Mouse (Mus musculus) kidney, postnatal 14 days (tissue): ENCODE measurements around the gene Hbq1b.

Experiments
- DNase-seq: peaks from one replicate; pipeline ENCODE4 v3.0.0; 2022; ENCODE audit warnings: mixed read lengths

The Hbq1b gene

GRCm38 (mm10) chr11:32286695-32287492, at the start of gene Hbq1b:
Gene Hbq1b, plus strand, starts transcription at chr11:32286965.
- DNase-seq, result peak; percentile 84

GRCm38 (mm10) chr11:32237411-32237795, 49.4 kb upstream of the Hbq1b start:
- no peak for DNase-seq

GRCm38 (mm10) chr11:32238093-32238860, 48.5 kb upstream of the Hbq1b start:
- peak; percentile 83 for DNase-seq

GRCm38 (mm10) chr11:32241391-32241790, 45.4 kb upstream of the Hbq1b start:
- DNase-seq, result peak; percentile 25

GRCm38 (mm10) chr11:32242209-32242608, 44.6 kb upstream of the Hbq1b start:
- no peak for DNase-seq

- peak; percentile 54 for DNase-seq
Observed at GRCm38 (mm10) chr11:32243205-32243955, 43.4 kb upstream of the Hbq1b start.

- DNase-seq, result no peak
Observed at GRCm38 (mm10) chr11:32244064-32244463, 42.7 kb upstream of the Hbq1b start.

- DNase-seq, result no peak
Observed at GRCm38 (mm10) chr11:32244617-32245016, 42.1 kb upstream of the Hbq1b start.

- no peak for DNase-seq
Observed at GRCm38 (mm10) chr11:32245614-32246013, 41.2 kb upstream of the Hbq1b start.

- no peak for DNase-seq
Observed at GRCm38 (mm10) chr11:32247068-32247467, 39.7 kb upstream of the Hbq1b start.

- DNase-seq, result no peak
Observed at GRCm38 (mm10) chr11:32248350-32248749, 38.4 kb upstream of the Hbq1b start.

- DNase-seq, result no peak
Observed at GRCm38 (mm10) chr11:32250880-32251763, 35.6 kb upstream of the Hbq1b start.

GRCm38 (mm10) chr11:32253121-32253520, 33.6 kb upstream of the Hbq1b start:
- DNase-seq, result no peak

GRCm38 (mm10) chr11:32256146-32256545, 30.6 kb upstream of the Hbq1b start:
- DNase-seq, result no peak

- DNase-seq, result no peak
Observed at GRCm38 (mm10) chr11:32256566-32256965, 30.2 kb upstream of the Hbq1b start.

- no peak for DNase-seq
Observed at GRCm38 (mm10) chr11:32262674-32263415, 23.9 kb upstream of the Hbq1b start.

- DNase-seq, result no peak
Observed at GRCm38 (mm10) chr11:32265117-32265738, 21.5 kb upstream of the Hbq1b start.

- DNase-seq, result no peak
Observed at GRCm38 (mm10) chr11:32266194-32266593, 20.6 kb upstream of the Hbq1b start.

- no peak for DNase-seq
Observed at GRCm38 (mm10) chr11:32266776-32267175, 20.0 kb upstream of the Hbq1b start.

GRCm38 (mm10) chr11:32267188-32267884, 19.4 kb upstream of the Hbq1b start, which contains the start of gene Nprl3:
Gene Nprl3, minus strand, starts transcription at chr11:32267707.
- DNase-seq, result peak; percentile 98
